Mouse (Mus musculus) midbrain, embryonic 16.5 days (tissue): ENCODE results near the gene Gm45837. TPM values are rescaled to one million over a fixed set of nuclear protein-coding genes. Genes with fewer than 3 reads are reported as not detected.

Source experiments
- ATAC-seq: fragments of 200-750 bp; cut with Nextera tagmentation; 2 replicates; pipeline ENCODE4 v1.8.0; 2017; ENCODE audit warnings: moderate TSS enrichment
- H3K27ac ChIP-seq: fragments of 300-500 bp; sonication (generic); 2 replicates; pipeline ENCODE4 v1.5.1; 2014; ENCODE audit warnings: mild to moderate bottlenecking, low read length, mixed read lengths
- H3K27me3 ChIP-seq: fragments of 300-500 bp; sonication (generic); 2 replicates; pipeline ENCODE4 v1.6.1; 2014; ENCODE audit warnings: low read depth, low read length, mixed read lengths; ENCODE audit not compliant: control insufficient read depth, insufficient read depth
- H3K36me3 ChIP-seq: fragments of 300-500 bp; sonication (generic); 2 replicates; pipeline ENCODE4 v1.6.1; 2014; ENCODE audit warnings: mild to moderate bottlenecking, low read length, moderate library complexity, mixed read lengths; ENCODE audit not compliant: control insufficient read depth, insufficient read depth
- H3K4me1 ChIP-seq: fragments of 300-500 bp; sonication (generic); 2 replicates; pipeline ENCODE4 v1.6.1; 2014; ENCODE audit warnings: mild to moderate bottlenecking, low read length, mixed read lengths; ENCODE audit not compliant: control insufficient read depth, insufficient read depth
- H3K4me2 ChIP-seq: fragments of 300-500 bp; sonication (generic); 2 replicates; pipeline ENCODE4 v1.6.1; 2014; ENCODE audit warnings: mild to moderate bottlenecking, low read length, mixed read lengths
- H3K4me3 ChIP-seq: fragments of 300-500 bp; sonication (generic); 2 replicates; pipeline ENCODE4 v1.5.1; 2014; ENCODE audit warnings: low read depth, mild to moderate bottlenecking, low read length, moderate library complexity, mixed read lengths
- H3K9ac ChIP-seq: fragments of 300-500 bp; sonication (generic); 2 replicates; pipeline ENCODE4 v1.6.1; 2014; ENCODE audit warnings: low read depth, low read length, mixed read lengths
- H3K9me3 ChIP-seq: fragments of 300-500 bp; sonication (generic); replicated peaks from 2 replicates; pipeline ENCODE4 v1.6.1; 2014; ENCODE audit warnings: mild to moderate bottlenecking, low read length, mixed read lengths; ENCODE audit not compliant: control insufficient read depth, poor library complexity, severe bottlenecking
- WGBS: fragments of 180-500 bp; shearing (Covaris S2); extraction: QIAGEN DNeasy Blood & Tissue Kit; methylation state at CpG from one replicate; pipeline ENCODE4 v1.1.7; 2014; 5-methylcytosine and 5-hydroxymethylcytosine counted together
- polyA plus RNA-seq: library from polyadenylated mRNA; unstranded; fragments of >200 nt; fragmentation: Nextera tagmentation; extraction: Ambion mirVana; gene quantifications from 2 replicates; pipeline ENCODE4 v1.2.1, GENCODE M21; 2015

Gm45837 gene
- polyA plus RNA-seq, 1 experiment from 2014 or later = 0.69 TPM

DNA sequence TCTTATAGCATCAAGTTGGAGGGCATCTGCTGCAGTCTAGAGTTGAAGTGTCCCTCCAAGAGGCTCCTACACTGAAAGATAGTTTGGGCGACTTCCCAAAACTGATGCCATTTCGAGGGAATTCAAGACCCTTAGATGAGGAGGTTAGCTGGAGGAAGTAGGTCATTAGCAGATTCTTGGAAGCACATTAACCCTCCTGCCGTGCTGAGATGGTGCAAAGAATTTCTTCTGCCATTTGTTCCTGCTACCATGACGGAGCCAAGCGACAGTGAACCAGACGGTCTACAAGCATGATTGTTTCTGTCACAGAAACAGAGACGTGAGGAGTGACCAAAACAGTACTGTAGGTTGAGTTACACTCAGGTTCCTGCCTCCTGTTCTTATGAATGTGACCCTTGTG is 115.8 kb downstream of the Gm45837 start:
- Histone ChIP-seq H3K4me1 (no peaks in the 10 kb centered on the region), H3K9ac (no peak overlapping the region), H3K9me3 (no peaks in the 10 kb centered on the region), H3K4me2 (no peak overlapping the region), H3K4me3 (no peak overlapping the region), H3K27me3 (no peaks in the 10 kb centered on the region), H3K27ac (no peak overlapping the region), H3K36me3 (no peaks in the 10 kb centered on the region)
- WGBS = 83% methylated on average over 7 of the region's 7 CpGs
- ATAC-seq = no peak

DNA sequence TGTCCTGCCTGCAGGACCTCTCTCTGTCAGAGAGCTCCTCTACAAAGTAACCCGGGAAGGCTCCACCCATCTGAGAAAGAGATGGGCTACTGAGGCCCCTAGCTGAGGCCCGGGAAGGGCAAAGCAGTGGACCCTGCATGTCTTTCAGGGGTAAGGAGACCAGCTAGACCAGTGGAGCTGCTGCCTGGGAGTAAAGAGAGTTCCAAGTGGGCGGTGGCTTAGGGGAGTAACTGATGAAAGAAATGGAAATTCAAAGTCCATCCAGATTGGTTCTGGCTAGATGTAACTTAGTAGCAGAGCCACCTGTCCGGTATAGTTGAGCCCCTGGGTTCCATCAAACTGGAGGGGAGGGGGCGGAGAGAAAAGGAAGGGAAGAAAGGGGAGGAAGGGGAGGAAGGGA is 123.7 kb downstream of the Gm45837 start:
- Histone ChIP-seq H3K4me2 (no peak overlapping the region), H3K27me3 (no peaks in the 10 kb centered on the region), H3K4me1 (peaks cover 7% of the 10 kb centered on the region; the same call in 1 of the 2 replicates), H3K4me3 (no peak overlapping the region), H3K9me3 (no peaks in the 10 kb centered on the region), H3K36me3 (no peaks in the 10 kb centered on the region), H3K9ac (no peak overlapping the region), H3K27ac (no peak overlapping the region)
- ATAC-seq = no peak
- WGBS = 30% methylated on average over 5 of the region's 5 CpGs

GRCm38 (mm10) chr7:101535102-101535501 is 124.4 kb downstream of the Gm45837 start:
- Histone ChIP-seq H3K27ac (no peak overlapping the region), H3K9ac (no peak overlapping the region), H3K9me3 (no peaks in the 10 kb centered on the region), H3K4me3 (no peak overlapping the region), H3K27me3 (no peaks in the 10 kb centered on the region), H3K4me1 (peaks cover 7% of the 10 kb centered on the region; the same call in 1 of the 2 replicates), H3K36me3 (no peaks in the 10 kb centered on the region), H3K4me2 (no peak overlapping the region)
- no peak for ATAC-seq
- WGBS = 63% methylated on average over 10 of the region's 10 CpGs

GRCm38 (mm10) chr7:101535517-101535916 is 124.8 kb downstream of the Gm45837 start:
- Histone ChIP-seq H3K4me2 (no peak overlapping the region), H3K27me3 (no peaks in the 10 kb centered on the region), H3K36me3 (no peaks in the 10 kb centered on the region), H3K9me3 (no peaks in the 10 kb centered on the region), H3K9ac (no peak overlapping the region), H3K4me1 (peaks cover 7% of the 10 kb centered on the region; the same call in 1 of the 2 replicates), H3K27ac (no peak overlapping the region), H3K4me3 (no peak overlapping the region)
- no peak for ATAC-seq
- WGBS = 67% methylated on average over 5 of the region's 5 CpGs

DNA sequence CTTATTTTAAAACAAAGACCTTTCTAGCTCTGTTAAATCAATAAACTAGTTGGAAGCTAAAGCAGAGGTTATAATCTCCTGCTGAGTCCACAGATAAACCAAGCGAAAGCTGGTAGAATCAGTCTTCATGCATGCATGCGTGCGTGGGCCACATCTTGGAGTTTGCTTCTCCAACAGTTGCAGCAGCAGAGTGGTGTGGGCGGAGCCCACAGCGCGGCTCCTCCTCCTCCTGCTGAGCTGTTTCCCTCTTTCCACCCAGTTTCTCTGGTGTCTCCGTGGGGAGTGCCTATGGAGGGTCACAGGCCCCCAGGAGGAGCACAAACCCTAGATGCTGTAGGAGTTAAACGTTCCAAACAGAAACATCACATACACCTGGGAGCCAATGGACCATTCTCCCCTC is 126.9 kb downstream of the Gm45837 start:
- Histone ChIP-seq H3K36me3 (no peaks in the 10 kb centered on the region), H3K4me1 (peaks cover 7% of the 10 kb centered on the region; the same call in 1 of the 2 replicates), H3K4me3 (no peak overlapping the region), H3K9ac (no peak overlapping the region), H3K4me2 (no peak overlapping the region), H3K27me3 (no peaks in the 10 kb centered on the region), H3K9me3 (no peaks in the 10 kb centered on the region), H3K27ac (no peak overlapping the region)
- ATAC-seq = no peak
- 50% methylated on average over 8 of the region's 8 CpGs for WGBS

DNA sequence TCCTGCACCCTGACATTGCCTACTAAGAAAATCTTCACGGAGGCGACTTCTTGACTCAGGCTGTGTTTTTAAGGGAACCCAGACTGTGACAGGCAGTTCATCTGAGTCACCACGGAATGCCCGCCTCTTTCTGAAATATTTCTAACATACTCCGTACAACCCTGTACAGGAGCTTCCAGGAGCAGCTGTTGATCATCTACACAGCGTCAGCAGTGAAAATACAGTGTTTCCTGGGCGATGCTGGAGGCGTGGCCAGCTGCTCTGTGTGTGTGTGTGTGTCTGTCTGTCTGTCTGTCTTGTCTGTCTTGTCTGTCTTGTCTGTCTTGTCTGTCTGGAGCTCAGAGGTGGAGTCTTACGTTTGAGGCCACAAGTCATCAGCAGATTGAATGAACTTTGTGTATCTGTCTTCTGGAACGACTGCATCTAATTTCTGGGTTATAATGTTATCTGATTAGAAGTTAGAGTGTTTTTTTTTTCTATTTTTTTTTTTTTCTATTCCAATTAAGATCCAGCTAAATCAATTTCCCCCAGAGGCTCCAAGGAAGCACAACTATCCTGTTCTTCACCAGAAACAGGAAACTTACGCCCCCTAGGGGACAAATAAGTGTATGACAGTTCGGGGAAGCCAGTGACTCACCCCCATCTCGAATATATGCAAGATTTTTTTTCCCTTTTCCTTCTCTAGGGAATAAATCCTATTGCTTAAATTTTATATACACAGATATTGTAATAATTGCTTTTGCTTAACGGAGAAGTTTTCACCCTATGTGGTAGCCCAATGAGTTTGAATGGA is 127.7 kb downstream of the Gm45837 start:
- H3K27me3 ChIP-seq = no peaks in the 10 kb centered on the region
- 62% methylated on average over 14 of the region's 14 CpGs for WGBS
- H3K27ac ChIP-seq = no peak overlapping the region
- H3K4me1 ChIP-seq = peaks cover 7% of the 10 kb centered on the region; the same call in 1 of the 2 replicates
- ATAC-seq = no peak
- no peak overlapping the region for H3K9ac ChIP-seq
- H3K9me3 ChIP-seq = no peaks in the 10 kb centered on the region
- H3K4me2 ChIP-seq = no peak overlapping the region
- no peak overlapping the region for H3K4me3 ChIP-seq
- H3K36me3 ChIP-seq = no peaks in the 10 kb centered on the region

- Histone ChIP-seq H3K9ac (no peak overlapping the region), H3K27me3 (no peaks in the 10 kb centered on the region), H3K27ac (no peak overlapping the region), H3K4me3 (no peak overlapping the region), H3K36me3 (no peaks in the 10 kb centered on the region), H3K4me2 (no peak overlapping the region), H3K9me3 (no peaks in the 10 kb centered on the region), H3K4me1 (peaks cover 7% of the 10 kb centered on the region; the same call in 1 of the 2 replicates)
- 30% methylated on average over 9 of the region's 9 CpGs for WGBS
- no peak for ATAC-seq
Measured at GRCm38 (mm10) chr7:101539774-101540173, 129.1 kb downstream of the Gm45837 start.

DNA sequence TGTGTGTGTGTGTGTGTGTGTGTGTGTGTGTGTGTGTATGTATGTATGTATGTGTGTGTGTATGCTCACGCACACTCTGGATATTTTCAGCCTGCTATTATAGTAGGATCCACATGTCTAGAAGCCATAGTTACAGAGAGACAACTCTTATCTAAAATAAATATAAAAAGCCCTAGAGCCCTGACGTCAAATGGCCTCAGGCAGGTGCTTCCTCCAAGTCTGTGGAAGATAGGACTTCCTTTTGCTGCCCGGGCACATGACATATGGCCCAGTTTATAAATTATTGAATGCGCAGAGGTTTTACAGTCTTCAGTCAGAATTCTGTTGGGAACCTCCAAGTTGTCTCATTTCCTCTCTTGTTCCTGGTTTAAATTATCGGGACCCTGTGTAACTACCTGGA is 130.0 kb downstream of the Gm45837 start:
- no peaks in the 10 kb centered on the region for H3K9me3 ChIP-seq
- no peak for ATAC-seq
- peaks cover under 1% of the 10 kb centered on the region; the same call in 1 of the 2 replicates for H3K4me1 ChIP-seq
- H3K27ac ChIP-seq = no peak overlapping the region
- H3K4me2 ChIP-seq = no peak overlapping the region
- no peak overlapping the region for H3K9ac ChIP-seq
- WGBS = 76% methylated on average over 5 of the region's 5 CpGs
- H3K4me3 ChIP-seq = no peak overlapping the region
- H3K36me3 ChIP-seq = no peaks in the 10 kb centered on the region
- no peaks in the 10 kb centered on the region for H3K27me3 ChIP-seq

- 5% methylated on average over 11 of the region's 11 CpGs for WGBS
- no peak overlapping the region for H3K9ac ChIP-seq
- H3K27ac ChIP-seq = no peak overlapping the region
- peak; percentile 88 for ATAC-seq
- H3K4me3 ChIP-seq = no peak overlapping the region
- no peaks in the 10 kb centered on the region for H3K36me3 ChIP-seq
- no peaks in the 10 kb centered on the region for H3K4me1 ChIP-seq
- H3K27me3 ChIP-seq = no peaks in the 10 kb centered on the region
- no peaks in the 10 kb centered on the region for H3K9me3 ChIP-seq
- no peak overlapping the region for H3K4me2 ChIP-seq
Measured at GRCm38 (mm10) chr7:101541132-101541531, 130.4 kb downstream of the Gm45837 start.
